Mouse (Mus musculus) heart, postnatal 0 days (tissue): Measurements from ENCODE around the gene Gnb4. TPM values are rescaled to one million over a fixed set of nuclear protein-coding genes. Genes with fewer than 3 reads are reported as not detected.

Experiments
- ATAC-seq: fragments of 200-750 bp; cut with Nextera tagmentation; 2 replicates; pipeline ENCODE4 v1.8.0; 2017; ENCODE audit warnings: low read depth, moderate number of reproducible peaks, moderate library complexity; ENCODE audit not compliant: insufficient read depth
- DNase-seq: peaks from one replicate; pipeline ENCODE4 v3.0.0-alpha.2; 2016; ENCODE audit warnings: low spot score
- H3K27ac ChIP-seq: fragments of 300-500 bp; sonication (generic); 2 replicates; pipeline ENCODE4 v1.5.1; 2014; ENCODE audit warnings: low read depth, mild to moderate bottlenecking
- H3K27me3 ChIP-seq: fragments of 300-500 bp; sonication (generic); 2 replicates; pipeline ENCODE4 v1.6.1; 2014; ENCODE audit warnings: low read length, mixed read lengths; ENCODE audit not compliant: control insufficient read depth, insufficient read depth
- H3K36me3 ChIP-seq: fragments of 300-500 bp; sonication (generic); replicated peaks from 2 replicates; pipeline ENCODE4 v1.6.1; 2014; ENCODE audit warnings: low read length, mixed read lengths; ENCODE audit not compliant: control insufficient read depth, insufficient read depth
- H3K4me1 ChIP-seq: fragments of 300-500 bp; sonication (generic); 2 replicates; pipeline ENCODE4 v1.6.1; 2014; ENCODE audit warnings: antibody characterized with exemption; ENCODE audit not compliant: control insufficient read depth, insufficient read depth
- H3K4me2 ChIP-seq: fragments of 300-500 bp; sonication (generic); 2 replicates; pipeline ENCODE4 v1.6.1; 2014; ENCODE audit warnings: low read depth, mild to moderate bottlenecking, low read length, moderate library complexity
- H3K4me3 ChIP-seq: fragments of 300-500 bp; sonication (generic); 2 replicates; pipeline ENCODE4 v1.5.1; 2014; ENCODE audit warnings: low read depth, low read length
- H3K9ac ChIP-seq: fragments of 300-500 bp; sonication (generic); replicated peaks from 2 replicates; pipeline ENCODE4 v1.6.1; 2014; ENCODE audit warnings: low read depth, low read length, mixed read lengths
- H3K9me3 ChIP-seq: fragments of 300-500 bp; sonication (generic); replicated peaks from 2 replicates; pipeline ENCODE4 v1.6.1; 2016; ENCODE audit warnings: low read length; ENCODE audit not compliant: control insufficient read depth
- CTCF ChIP-seq: IDR thresholded peaks from 2 replicates; pipeline ENCODE4 v1.5.1; 2016; ENCODE audit warnings: antibody characterized with exemption, control low read depth, low read depth
- EP300 ChIP-seq: IDR thresholded peaks from 2 replicates; pipeline ENCODE4 v1.6.1; 2016; ENCODE audit warnings: antibody characterized with exemption, low read depth
- WGBS: fragments of 180-500 bp; shearing (Covaris S2); extraction: QIAGEN DNeasy Blood & Tissue Kit; methylation state at CpG from one replicate; pipeline ENCODE4 v1.1.7; 2014; 5-methylcytosine and 5-hydroxymethylcytosine counted together
- polyA plus RNA-seq: library from polyadenylated mRNA; unstranded; fragments of >200 nt; fragmentation: Nextera tagmentation; extraction: Ambion mirVana; gene quantifications from 2 replicates; pipeline ENCODE4 v1.2.1, GENCODE M21; 2015
- total RNA-seq: library from RNA; depleted of rRNA; stranded (reverse); fragments of >200 nt; gene quantifications from 2 replicates; pipeline ENCODE4 v1.2.3, GENCODE M21; 2014; ENCODE audit warnings: low replicate concordance; rRNA removed

Gene Gnb4
- total RNA-seq (47.9 and 55.4 TPM in 2 replicates), polyA plus RNA-seq (36.8 and 38.6 TPM in 2 replicates)

- under 1% methylated on average over 53 of the region's 83 CpGs for WGBS
- ATAC-seq (peak; percentile 86), DNase-seq (peak; percentile 38)
- TF ChIP-seq EP300 (no peak), CTCF (no peak)
- H3K4me2 ChIP-seq, result peak within 1 kb of the TSS; percentile 83
- peak within 1 kb of the TSS; percentile 69 for H3K4me3 ChIP-seq
- H3K36me3 ChIP-seq, result no peaks in the 10 kb centered on the region
- no peaks in the 10 kb centered on the region for H3K9me3 ChIP-seq
- H3K4me1 ChIP-seq, result no peaks in the 10 kb centered on the region
- H3K9ac ChIP-seq, result peak within 1 kb of the TSS; percentile 60
- no peaks in the 10 kb centered on the region for H3K27me3 ChIP-seq
- H3K27ac ChIP-seq, result peak within 1 kb of the TSS; percentile 69
Observed at GRCm38 (mm10) chr3:32616331-32617052, at the start of gene Gnb4. Gnb4 (minus strand) TSS chr3:32616585.

- H3K36me3 ChIP-seq, result no peaks in the 10 kb centered on the region
- H3K27me3 ChIP-seq, result no peaks in the 10 kb centered on the region
- no peaks in the 10 kb centered on the region for H3K9me3 ChIP-seq
- H3K4me1 ChIP-seq, result no peaks in the 10 kb centered on the region; the same call in 1 of the 2 replicates
- no peak overlapping the region for H3K9ac ChIP-seq
- ATAC-seq, result no peak
- H3K4me2 ChIP-seq, result no peak overlapping the region
- no peak for TF ChIP-seq EP300
- TF ChIP-seq CTCF, result no peak
- H3K4me3 ChIP-seq, result no peak overlapping the region
- DNase-seq, result no peak
- 85% methylated on average over 3 of the region's 3 CpGs for WGBS
- no peak overlapping the region for H3K27ac ChIP-seq
Observed at GRCm38 (mm10) chr3:32661556-32661930, 45.2 kb upstream of the Gnb4 start.

GRCm38 (mm10) chr3:32660831-32661555, 44.6 kb upstream of the Gnb4 start:
- no peak for TF ChIP-seq CTCF
- no peaks in the 10 kb centered on the region for H3K36me3 ChIP-seq
- ATAC-seq (no peak), DNase-seq (no peak)
- no peak overlapping the region for H3K4me3 ChIP-seq
- no peaks in the 10 kb centered on the region; the same call in 1 of the 2 replicates for H3K4me1 ChIP-seq
- no peak overlapping the region for H3K4me2 ChIP-seq
- WGBS, result 60% methylated on average over 8 of the region's 8 CpGs
- H3K27ac ChIP-seq, result no peak overlapping the region
- no peaks in the 10 kb centered on the region for H3K27me3 ChIP-seq
- H3K9ac ChIP-seq, result no peak overlapping the region
- H3K9me3 ChIP-seq, result no peaks in the 10 kb centered on the region

- ATAC-seq (no peak), DNase-seq (no peak)
- H3K4me3 ChIP-seq, result no peak overlapping the region
- H3K36me3 ChIP-seq, result no peaks in the 10 kb centered on the region
- H3K27me3 ChIP-seq, result no peaks in the 10 kb centered on the region
- H3K9me3 ChIP-seq, result no peaks in the 10 kb centered on the region
- H3K4me1 ChIP-seq, result no peaks in the 10 kb centered on the region; the same call in 1 of the 2 replicates
- no peak overlapping the region for H3K4me2 ChIP-seq
- no peak overlapping the region for H3K27ac ChIP-seq
- WGBS, result 47% methylated on average over 8 of the region's 8 CpGs
- TF ChIP-seq EP300, result no peak
- no peak for TF ChIP-seq CTCF
- H3K9ac ChIP-seq, result no peak overlapping the region
Observed at GRCm38 (mm10) chr3:32660276-32660675, 43.9 kb upstream of the Gnb4 start.

- H3K27ac ChIP-seq, result no peak overlapping the region
- no peak overlapping the region for H3K4me2 ChIP-seq
- no peak overlapping the region for H3K4me3 ChIP-seq
- H3K27me3 ChIP-seq, result no peaks in the 10 kb centered on the region
- H3K4me1 ChIP-seq, result no peaks in the 10 kb centered on the region; the same call in 1 of the 2 replicates
- 88% methylated on average over 2 of the region's 2 CpGs for WGBS
- H3K9ac ChIP-seq, result no peak overlapping the region
- TF ChIP-seq CTCF (no peak), EP300 (no peak)
- H3K9me3 ChIP-seq, result no peaks in the 10 kb centered on the region
- no peaks in the 10 kb centered on the region for H3K36me3 ChIP-seq
- ATAC-seq, result no peak
- no peak for DNase-seq
Observed at GRCm38 (mm10) chr3:32659506-32659905, 43.1 kb upstream of the Gnb4 start.
